Mouse (Mus musculus) intestine, embryonic 16.5 days (tissue): ENCODE data around the gene Trub2. TPM values are rescaled to one million over a fixed set of nuclear protein-coding genes. Genes with fewer than 3 reads are reported as not detected.
"Not testable (repeated sequence)": the region's sequence is repeated elsewhere in the genome, so short reads cannot be mapped to it uniquely, and the experiment has no call there.

Experiments used
- ATAC-seq: fragments of 200-750 bp; cut with Nextera tagmentation; 2 replicates; pipeline ENCODE4 v1.8.0; 2017; ENCODE audit warnings: moderate TSS enrichment, moderate library complexity
- H3K27ac ChIP-seq: fragments of 300-500 bp; sonication (generic); 2 replicates; pipeline ENCODE4 v1.5.1; 2014; ENCODE audit warnings: mild to moderate bottlenecking, low read length
- H3K27me3 ChIP-seq: fragments of 300-500 bp; sonication (generic); replicated peaks from 2 replicates; pipeline ENCODE4 v1.6.1; 2014; ENCODE audit warnings: low read length, control low read depth, mixed read lengths; ENCODE audit not compliant: control insufficient read depth, insufficient read depth
- H3K36me3 ChIP-seq: fragments of 300-500 bp; sonication (generic); 2 replicates; pipeline ENCODE4 v1.6.1; 2014; ENCODE audit warnings: low read length, control low read depth; ENCODE audit not compliant: control insufficient read depth, insufficient read depth
- H3K4me1 ChIP-seq: fragments of 300-500 bp; sonication (generic); 2 replicates; pipeline ENCODE4 v1.6.1; 2014; ENCODE audit warnings: low read length, control low read depth, mixed read lengths; ENCODE audit not compliant: control insufficient read depth, insufficient read depth
- H3K4me2 ChIP-seq: fragments of 300-500 bp; sonication (generic); 2 replicates; pipeline ENCODE4 v1.6.1; 2014; ENCODE audit warnings: low read depth, low read length, control low read depth
- H3K4me3 ChIP-seq: fragments of 300-500 bp; sonication (generic); 2 replicates; pipeline ENCODE4 v1.5.1; 2014; ENCODE audit warnings: mild to moderate bottlenecking, low read length
- H3K9ac ChIP-seq: fragments of 300-500 bp; sonication (generic); 2 replicates; pipeline ENCODE4 v1.6.1; 2014; ENCODE audit warnings: low read depth, low read length
- H3K9me3 ChIP-seq: fragments of 300-500 bp; sonication (generic); 2 replicates; pipeline ENCODE4 v1.6.1; 2016; ENCODE audit warnings: low read length, control low read depth; ENCODE audit not compliant: control insufficient read depth
- WGBS: fragments of 180-500 bp; shearing (Covaris S2); extraction: QIAGEN DNeasy Blood & Tissue Kit; methylation state at CpG from one replicate; pipeline ENCODE4 v1.1.7; 2014; 5-methylcytosine and 5-hydroxymethylcytosine counted together
- polyA plus RNA-seq: library from polyadenylated mRNA; unstranded; fragments of >200 nt; fragmentation: Nextera tagmentation; extraction: Ambion mirVana; gene quantifications from 2 replicates; pipeline ENCODE4 v1.2.1, GENCODE M21; 2015

The Trub2 gene
- polyA plus RNA-seq, 1 experiment from 2014 or later: 38.0 TPM

DNA sequence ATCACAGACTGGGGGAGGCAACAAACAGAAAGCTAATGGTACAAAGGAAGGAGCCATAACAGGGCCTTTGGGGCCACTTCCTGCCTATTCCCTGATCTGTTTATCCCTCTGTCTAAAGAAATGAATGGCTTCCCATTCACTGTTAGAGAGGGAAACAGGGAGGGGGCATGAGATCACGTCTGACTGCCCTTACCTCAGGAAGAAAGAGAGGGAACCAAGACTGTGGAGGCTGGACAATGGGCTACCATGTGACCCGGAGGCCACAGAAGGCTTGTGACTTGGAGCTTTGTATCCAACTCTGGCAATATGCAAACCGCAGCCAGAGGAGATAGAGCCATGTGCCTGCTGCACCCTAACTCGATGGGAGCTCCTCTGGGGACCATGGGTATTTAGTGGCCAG, 4.0 kb downstream of the Trub2 start:
- Histone ChIP-seq H3K27me3 (no peaks in the 10 kb centered on the region), H3K9me3 (peaks cover 7% of the 10 kb centered on the region), H3K4me2 (no peak overlapping the region), H3K27ac (no peak overlapping the region), H3K4me3 (no peak overlapping the region), H3K36me3 (peaks cover 33% of the 10 kb centered on the region), H3K4me1 (peaks cover 13% of the 10 kb centered on the region), H3K9ac (no peak overlapping the region)
- 77% methylated on average over 4 of the region's 4 CpGs for WGBS
- ATAC-seq: no peak

DNA sequence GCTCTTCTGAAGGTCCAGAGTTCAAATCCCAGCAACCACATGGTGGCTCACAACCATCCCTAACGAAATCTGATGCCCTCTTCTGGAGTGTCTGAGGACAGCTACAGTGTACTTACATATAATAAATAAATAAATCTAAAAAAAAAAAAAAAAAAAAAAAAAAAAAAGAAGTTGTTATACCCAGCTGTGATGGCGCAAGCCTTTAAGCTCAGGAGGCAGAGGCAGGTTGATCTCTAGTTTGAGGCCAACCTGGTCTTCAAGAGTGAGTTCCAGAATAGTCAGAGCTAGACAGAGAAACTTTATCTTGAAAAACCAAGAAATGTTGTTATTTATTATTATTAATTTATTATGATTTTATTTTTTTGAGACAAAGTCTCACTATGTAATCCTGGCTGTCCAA, 7.0 kb downstream of the Trub2 start:
- not testable (repeated sequence) for H3K4me2 ChIP-seq, H3K9ac ChIP-seq, H3K4me1 ChIP-seq, H3K4me3 ChIP-seq, H3K27ac ChIP-seq, H3K27me3 ChIP-seq, ATAC-seq, H3K9me3 ChIP-seq
- 95% methylated on average over 2 of the region's 2 CpGs for WGBS
- peaks cover 52% of the 10 kb centered on the region for H3K36me3 ChIP-seq

DNA sequence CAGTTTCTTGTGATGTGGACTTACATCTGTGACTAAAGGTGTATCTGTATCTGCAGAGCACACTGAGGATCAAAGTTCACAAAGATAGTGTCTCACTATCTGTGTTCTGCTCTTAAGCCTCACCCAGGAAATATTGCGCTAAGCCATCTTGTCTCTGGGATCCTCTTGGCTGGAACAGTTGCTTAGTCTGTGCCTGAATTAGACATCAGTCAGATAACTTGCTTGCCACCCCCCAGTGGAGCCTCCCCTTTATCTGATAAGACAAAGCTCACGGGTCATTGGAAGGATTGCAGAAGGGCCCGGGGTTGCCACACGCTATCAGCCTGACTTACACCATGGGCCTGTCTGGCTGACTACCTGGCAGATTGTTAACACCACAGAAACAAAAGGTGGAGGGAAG, 15.0 kb downstream of the Trub2 start:
- 64% methylated on average over 4 of the region's 4 CpGs for WGBS

DNA sequence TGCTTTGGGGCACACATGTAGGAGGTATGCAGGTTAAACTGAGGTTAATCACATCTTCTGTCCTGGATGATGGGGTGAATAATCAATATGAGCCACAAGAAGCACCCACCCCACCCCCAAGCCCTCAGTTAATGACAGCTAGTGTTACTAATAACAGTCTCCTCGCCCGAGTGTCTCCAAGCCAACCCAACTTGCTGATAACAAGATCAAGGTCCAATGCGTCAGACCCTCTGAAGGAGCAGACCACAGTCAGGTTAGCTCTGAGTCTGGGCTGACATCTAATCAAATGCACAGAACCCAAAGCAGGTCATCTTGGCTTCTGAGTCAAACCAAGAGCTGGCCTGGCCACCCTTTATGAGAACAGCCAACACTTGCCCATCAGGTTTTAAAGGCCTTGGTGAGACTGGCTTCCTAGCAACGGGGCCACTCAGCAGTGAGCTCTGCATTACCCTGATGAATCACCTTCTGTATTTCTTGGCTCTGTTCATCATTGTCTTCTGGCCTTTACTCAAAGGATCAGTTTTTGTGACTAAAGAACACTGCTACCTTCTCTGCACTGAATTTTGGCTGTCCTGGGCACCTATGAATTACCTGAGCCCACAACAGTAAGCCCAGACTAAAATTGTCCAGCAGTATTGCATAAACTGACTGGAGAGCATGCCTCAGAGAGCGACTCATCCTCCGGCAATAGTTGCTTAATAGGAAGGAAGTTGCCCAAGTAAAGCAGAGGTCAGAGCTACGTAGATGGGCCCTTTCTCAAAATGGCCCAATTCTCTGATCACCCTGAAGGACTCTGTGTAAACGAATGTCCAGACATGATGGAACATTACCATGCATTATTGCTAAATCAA, 16.5 kb downstream of the Trub2 start:
- H3K27me3 ChIP-seq: no peaks in the 10 kb centered on the region
- peaks cover 5% of the 10 kb centered on the region; the same call in 1 of the 2 replicates for H3K36me3 ChIP-seq
- no peak overlapping the region for H3K4me2 ChIP-seq
- no peak overlapping the region for H3K9ac ChIP-seq
- H3K4me1 ChIP-seq: peaks cover 29% of the 10 kb centered on the region
- H3K4me3 ChIP-seq: no peak overlapping the region
- H3K27ac ChIP-seq: peak overlapping the region; percentile 62
- H3K9me3 ChIP-seq: no peaks in the 10 kb centered on the region
- peak; percentile 55 for ATAC-seq
- WGBS: 47% methylated on average over 8 of the region's 8 CpGs

More for the DNA sequence above, 15.0 kb downstream of the Trub2 start:
- Histone ChIP-seq H3K4me2 (no peak overlapping the region), H3K36me3 (peaks cover 18% of the 10 kb centered on the region), H3K4me3 (no peak overlapping the region), H3K4me1 (peaks cover 20% of the 10 kb centered on the region), H3K9ac (no peak overlapping the region), H3K27ac (peak overlapping the region; percentile 92), H3K9me3 (no peaks in the 10 kb centered on the region), H3K27me3 (no peaks in the 10 kb centered on the region)
- peak; percentile 83 for ATAC-seq

DNA sequence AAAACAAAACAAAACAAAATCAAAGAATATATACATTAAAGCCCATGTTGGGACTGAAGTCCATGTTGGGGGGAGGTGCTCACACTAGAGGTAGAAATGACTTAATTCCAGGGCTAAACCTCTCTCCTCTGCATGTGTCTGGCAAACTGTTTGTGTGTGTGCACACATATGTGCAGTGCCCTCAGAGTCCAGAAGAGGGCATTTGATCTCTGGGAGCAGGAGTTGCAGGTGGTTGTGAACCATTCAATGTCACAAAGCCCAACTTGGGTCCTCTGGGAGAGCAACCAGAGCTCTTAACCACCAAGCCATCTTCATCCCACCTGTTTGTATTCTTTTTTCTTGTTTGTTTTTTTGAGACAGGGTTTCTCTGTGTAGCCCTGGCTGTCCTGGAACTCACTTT, 18.1 kb downstream of the Trub2 start:
- no peaks in the 10 kb centered on the region for H3K9me3 ChIP-seq

DNA sequence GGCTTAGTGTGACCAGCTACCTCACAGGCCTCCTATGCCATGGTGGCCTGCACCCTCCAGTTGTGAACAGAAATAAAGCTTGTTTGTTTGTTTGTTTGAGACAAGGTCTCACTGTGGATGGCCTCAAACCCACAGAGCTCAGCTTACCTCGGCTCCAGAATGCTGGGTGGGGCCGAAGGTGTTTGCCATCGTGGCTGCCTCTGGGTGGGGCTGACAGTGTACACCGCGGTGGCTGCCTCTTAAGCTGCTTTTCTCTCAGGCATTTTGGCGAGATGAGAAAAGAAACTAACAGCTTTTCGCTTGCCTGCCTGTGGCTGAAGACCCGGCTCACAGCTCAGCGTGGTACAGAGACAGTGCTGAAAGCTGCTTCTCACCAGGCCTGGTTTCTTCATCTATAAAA, 19.4 kb downstream of the Trub2 start:
- H3K9me3 ChIP-seq: no peaks in the 10 kb centered on the region
- H3K27me3 ChIP-seq: no peaks in the 10 kb centered on the region
- no peak overlapping the region for H3K9ac ChIP-seq
- H3K4me1 ChIP-seq: peaks cover 25% of the 10 kb centered on the region
- peak overlapping the region; percentile 95 for H3K27ac ChIP-seq
- no peak overlapping the region for H3K4me3 ChIP-seq
- ATAC-seq: no peak
- WGBS: 38% methylated on average over 9 of the region's 9 CpGs
- no peaks in the 10 kb centered on the region for H3K36me3 ChIP-seq
- H3K4me2 ChIP-seq: 0 out of 2 replicates have a peak overlapping the region, but pooled peaks have one; percentile 13

More for the DNA sequence above, 18.1 kb downstream of the Trub2 start:
- peaks cover 27% of the 10 kb centered on the region for H3K4me1 ChIP-seq
- no peaks in the 10 kb centered on the region for H3K27me3 ChIP-seq
- H3K4me3 ChIP-seq: no peak overlapping the region
- H3K4me2 ChIP-seq: no peak overlapping the region
- 0 out of 2 replicates have a peak overlapping the region, but pooled peaks have one; percentile 62 for H3K27ac ChIP-seq
- no peak for ATAC-seq
- no peak overlapping the region for H3K9ac ChIP-seq
- no peaks in the 10 kb centered on the region for H3K36me3 ChIP-seq

DNA sequence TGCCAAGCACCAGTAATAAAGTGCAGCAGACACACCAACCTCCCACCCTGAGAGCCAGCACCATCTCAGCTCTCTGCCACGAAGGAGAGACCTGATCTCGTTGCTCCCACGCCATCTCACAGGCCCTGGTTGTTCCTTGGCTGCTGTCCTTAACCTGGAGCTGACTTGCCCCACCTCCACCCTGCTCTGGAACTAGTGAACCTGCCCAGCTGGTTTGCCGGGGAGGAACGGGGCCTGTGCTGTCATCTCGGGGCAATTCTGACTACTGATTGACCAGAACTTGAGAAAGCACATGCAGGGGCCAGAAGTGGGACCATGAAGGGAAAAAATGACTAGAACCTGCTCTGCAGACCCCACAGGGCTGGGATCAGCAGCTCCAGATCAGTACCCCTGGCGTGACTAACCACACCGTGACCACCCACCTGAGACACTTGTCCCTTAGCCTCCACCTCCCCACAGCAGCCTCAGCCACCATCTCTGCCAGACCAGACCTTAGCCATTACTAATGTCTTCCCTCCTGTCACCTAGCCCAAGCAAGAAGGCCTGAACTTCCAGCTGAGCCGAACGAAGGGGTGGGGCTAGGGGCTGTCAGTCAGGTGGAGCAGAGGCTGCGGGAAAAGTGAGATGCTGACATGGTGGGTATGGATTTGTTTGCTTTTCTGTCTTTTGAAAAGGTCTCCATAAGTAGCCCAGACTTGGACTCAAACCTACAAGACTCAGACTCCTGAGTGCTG, 20.2 kb downstream of the Trub2 start:
- Histone ChIP-seq H3K4me1 (peaks cover 25% of the 10 kb centered on the region), H3K27me3 (no peaks in the 10 kb centered on the region), H3K4me2 (no peak overlapping the region), H3K9ac (0 out of 2 replicates have a peak overlapping the region, but pooled peaks have one; percentile 40), H3K9me3 (no peaks in the 10 kb centered on the region), H3K4me3 (no peak overlapping the region), H3K36me3 (no peaks in the 10 kb centered on the region), H3K27ac (peak overlapping the region; percentile 95)
- 44% methylated on average over 11 of the region's 11 CpGs for WGBS
- ATAC-seq: peak; percentile 68

DNA sequence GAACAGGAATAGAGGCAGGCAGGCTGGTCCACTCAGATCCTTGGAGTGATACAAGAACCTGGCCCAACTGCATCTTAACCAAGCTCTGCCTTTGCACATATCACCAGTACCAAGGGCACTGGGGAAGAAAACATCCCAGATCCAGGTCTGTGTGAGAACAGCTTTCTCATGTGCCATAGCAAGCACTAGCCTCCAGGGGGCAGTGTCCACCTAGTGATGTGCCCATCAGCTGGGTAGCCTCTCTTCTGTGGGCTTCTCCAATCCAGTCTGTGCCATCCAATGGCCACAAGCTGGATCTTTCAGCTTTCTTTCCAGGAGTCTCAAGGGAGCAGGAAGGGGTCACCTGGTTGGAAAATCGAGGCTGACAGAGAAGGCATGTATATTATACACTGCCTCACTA, 23.5 kb downstream of the Trub2 start:
- no peak overlapping the region for H3K9ac ChIP-seq
- WGBS: 0% methylated on average over 1 of the region's 1 CpGs
- H3K27me3 ChIP-seq: no peaks in the 10 kb centered on the region
- H3K4me3 ChIP-seq: no peak overlapping the region
- H3K36me3 ChIP-seq: no peaks in the 10 kb centered on the region
- no peak overlapping the region for H3K27ac ChIP-seq
- H3K4me1 ChIP-seq: peaks cover 17% of the 10 kb centered on the region
- peak; percentile 27; the same call in 1 of the 2 replicates for ATAC-seq
- H3K9me3 ChIP-seq: no peaks in the 10 kb centered on the region
- H3K4me2 ChIP-seq: no peak overlapping the region

DNA sequence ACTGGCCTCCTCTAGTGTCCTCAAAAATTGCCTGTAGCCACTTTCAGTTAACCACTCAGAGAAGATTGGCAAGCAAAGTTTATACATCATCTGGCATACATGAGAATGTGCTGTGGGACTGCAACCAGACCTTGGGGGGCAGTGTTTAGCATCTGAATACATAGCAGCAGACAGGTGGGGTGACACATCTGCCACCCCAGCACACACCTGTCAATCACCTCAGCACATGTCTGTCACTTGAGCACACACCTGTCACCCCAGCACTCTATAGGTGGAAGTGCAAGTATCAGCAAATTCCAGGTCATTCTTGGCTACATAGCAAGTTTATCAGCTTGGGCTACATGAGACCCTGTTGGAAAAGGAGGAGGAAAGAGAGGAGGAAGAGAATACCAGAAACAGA, 32.6 kb downstream of the Trub2 start:
- H3K4me2 ChIP-seq: no peak overlapping the region
- H3K9ac ChIP-seq: no peak overlapping the region
- peaks cover 5% of the 10 kb centered on the region for H3K4me1 ChIP-seq
- no peak overlapping the region for H3K4me3 ChIP-seq
- H3K27me3 ChIP-seq: peaks cover 7% of the 10 kb centered on the region
- no peaks in the 10 kb centered on the region for H3K36me3 ChIP-seq
- H3K27ac ChIP-seq: no peak overlapping the region
- H3K9me3 ChIP-seq: no peaks in the 10 kb centered on the region
- no peak for ATAC-seq
